In the genomic region with DNA sequence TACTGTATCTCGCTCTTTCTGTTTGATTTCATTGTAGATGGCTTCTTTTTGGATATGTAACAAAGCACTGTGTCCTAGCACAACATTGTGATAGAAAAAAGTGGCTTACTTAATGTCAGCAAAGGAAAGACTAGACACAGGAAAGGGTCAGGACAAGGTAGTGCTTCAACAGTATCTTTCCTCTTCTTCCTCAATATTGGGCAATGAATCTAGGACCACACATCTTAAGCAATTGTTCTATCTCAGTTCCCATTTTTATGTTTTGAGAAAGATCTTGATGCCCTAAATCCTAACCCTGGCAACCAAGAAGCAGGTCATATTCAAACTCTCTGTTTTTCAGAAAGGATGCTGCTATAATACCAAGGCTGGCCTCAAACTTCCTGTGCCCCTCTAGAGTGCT, we compare ENCODE assay signal across 19 mouse cellular contexts.
"Had no signal": no experiment of that assay in that cellular context is flagged by ENCODE, and none has a peak within 500 bp of the region (broad histone marks: within the 10 kb centered on the region; RNA-seq: fewer than 3 reads in every experiment).

No protein-coding gene starts in this region.

- DNase-seq: lung, adult 18-20 months; lung, embryonic 14.5 days; lung, postnatal 10 days; lung, postnatal 36 days; retina, postnatal 1 day; right cerebral cortex, adult 18-20 months; right cerebral cortex, postnatal 25 days; right cerebral cortex, postnatal 4 days; thymus, adult 2 months; thymus, postnatal 25 days; thymus, postnatal 4 days had no signal

- H3K4me3 ChIP-seq: midbrain, embryonic 13.5 days; midbrain, embryonic 15.5 days; myocyte; neural tube, embryonic 13.5 days; neural tube, embryonic 15.5 days; stomach, embryonic 15.5 days had no signal

- ATAC-seq: midbrain, embryonic 13.5 days; midbrain, embryonic 15.5 days had no signal

- H3K27ac ChIP-seq: liver, embryonic 14.5 days; midbrain, embryonic 13.5 days; midbrain, embryonic 15.5 days; neural tube, embryonic 13.5 days; neural tube, embryonic 15.5 days; stomach, embryonic 15.5 days; stomach, postnatal 0 days had no signal

- H3K4me1 ChIP-seq: midbrain, embryonic 13.5 days; midbrain, embryonic 15.5 days; neural tube, embryonic 15.5 days; stomach, embryonic 15.5 days had no signal
